Mouse (Mus musculus): ENCODE data around the gene March5. TPM values are rescaled to one million over a fixed set of nuclear protein-coding genes. Genes with fewer than 3 reads are reported as not detected.

Gene March5
- 93.3 and 103 TPM in 2 replicates for polyA plus RNA-seq (2015; fragmentation: Nextera tagmentation; extraction: Ambion mirVana)

GRCm38 (mm10) chr19:37207303-37208175 lies at the start of gene March5:
Gene March5, plus strand, starts transcription at chr19:37207543.

GRCm38 (mm10) chr19:37208176-37208755 lies 923 bp downstream of the March5 start, which contains the start of gene Cpeb3:
Gene Cpeb3, minus strand, starts transcription at chr19:37208601.

Other genes with a start within 250 kb of the March5 start
- 14.4 and 15.5 TPM in 2 replicates for gene Cpeb3, start 1.1 kb downstream of the March5 start, polyA plus RNA-seq (2015; fragmentation: Nextera tagmentation; extraction: Ambion mirVana)
- gene Ide, start 130.3 kb downstream of the March5 start, polyA plus RNA-seq (2015; fragmentation: Nextera tagmentation; extraction: Ambion mirVana), result 37.1 and 41.3 TPM in 2 replicates
- 3.9 and 4.5 TPM in 2 replicates for gene Kif11, start 168.9 kb downstream of the March5 start, polyA plus RNA-seq (2015; fragmentation: Nextera tagmentation; extraction: Ambion mirVana)
- 4.9 and 6.6 TPM in 2 replicates for gene Hhex, start 227.3 kb downstream of the March5 start, polyA plus RNA-seq (2015; fragmentation: Nextera tagmentation; extraction: Ambion mirVana)